Mouse (Mus musculus) urinary bladder, adult 2 months (tissue): ENCODE measurements around the gene Prdx2. TPM values are rescaled to one million over a fixed set of nuclear protein-coding genes. Genes with fewer than 3 reads are reported as not detected.

Experiments used
- DNase-seq: peaks from one replicate; pipeline ENCODE4 v3.0.0; 2022; ENCODE audit warnings: low spot score
- polyA plus RNA-seq: library from polyadenylated mRNA; depleted of rRNA; stranded (reverse); fragments of >200 nt; gene quantifications from 2 replicates; pipeline ENCODE4 v1.2.3, GENCODE M21; 2012

The Prdx2 gene
- polyA plus RNA-seq, 1 experiment, result 231 TPM

DNA sequence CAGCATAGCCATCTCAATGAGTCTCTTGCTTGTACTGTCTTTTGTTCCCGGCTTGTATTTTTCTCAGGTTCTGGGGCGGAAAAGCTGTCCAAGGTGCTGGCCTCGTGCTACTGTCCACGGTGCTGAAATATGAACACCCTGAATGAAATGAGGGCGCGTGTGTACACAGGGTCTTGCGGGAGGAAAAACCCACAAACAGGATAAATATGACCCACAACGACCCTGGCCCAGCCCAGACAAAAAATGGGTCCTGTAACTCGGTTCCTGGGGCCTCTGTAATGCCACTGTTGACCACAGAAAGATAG is 22.2 kb upstream of the Prdx2 start:
- no peak for DNase-seq

DNA sequence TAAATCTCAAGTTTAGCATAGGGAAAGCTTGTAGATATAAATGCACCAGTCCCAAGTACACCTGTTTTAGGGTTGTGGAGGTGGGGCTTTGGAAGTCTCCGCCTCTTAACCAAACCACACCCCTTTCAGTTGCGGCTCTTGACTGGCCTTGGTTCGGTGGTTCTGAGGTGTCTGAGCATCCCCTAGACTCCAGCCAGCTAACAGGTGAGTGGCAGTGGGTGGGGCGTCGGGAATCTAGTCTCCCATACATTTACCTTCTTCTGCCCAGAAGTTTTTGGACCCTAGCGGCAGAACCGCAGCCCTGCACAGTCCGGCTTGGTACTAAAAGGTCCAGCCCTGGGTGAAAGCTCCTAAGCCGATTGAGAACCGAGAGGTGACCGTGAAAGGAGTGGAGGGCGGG is 19.6 kb upstream of the Prdx2 start:
- no peak for DNase-seq

DNA sequence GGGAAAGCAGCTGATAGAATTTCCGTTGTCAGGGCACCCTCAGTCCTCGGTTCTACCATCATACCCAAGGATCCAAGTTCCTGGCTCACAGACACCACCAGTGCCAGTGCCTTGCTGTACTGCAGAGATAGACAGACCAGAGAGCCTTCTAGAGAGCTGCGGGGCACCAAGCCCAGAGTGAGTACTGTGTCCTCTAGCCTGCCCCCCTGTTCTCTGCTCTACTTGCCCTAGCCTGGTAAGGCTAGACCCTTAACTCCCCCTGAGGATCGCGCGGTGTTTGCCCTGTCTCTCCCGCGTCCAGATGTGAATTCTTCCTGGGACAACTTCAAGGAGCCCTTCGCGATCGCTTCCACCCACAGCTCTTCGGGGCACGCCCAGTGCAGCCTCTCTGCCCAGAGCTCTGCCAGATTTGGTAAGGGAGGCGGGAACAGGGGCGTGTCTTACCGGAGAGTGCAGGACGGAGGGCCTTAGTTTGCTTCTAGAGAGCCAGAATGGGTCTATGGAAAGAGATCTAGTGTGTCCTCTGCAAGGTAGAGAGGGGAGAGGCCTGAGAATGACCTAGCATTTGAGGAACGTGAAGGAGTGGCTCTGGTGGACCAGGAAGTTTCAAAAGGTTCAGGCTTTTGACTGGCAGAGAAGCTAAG is 16.7 kb upstream of the Prdx2 start:
- no peak for DNase-seq

DNA sequence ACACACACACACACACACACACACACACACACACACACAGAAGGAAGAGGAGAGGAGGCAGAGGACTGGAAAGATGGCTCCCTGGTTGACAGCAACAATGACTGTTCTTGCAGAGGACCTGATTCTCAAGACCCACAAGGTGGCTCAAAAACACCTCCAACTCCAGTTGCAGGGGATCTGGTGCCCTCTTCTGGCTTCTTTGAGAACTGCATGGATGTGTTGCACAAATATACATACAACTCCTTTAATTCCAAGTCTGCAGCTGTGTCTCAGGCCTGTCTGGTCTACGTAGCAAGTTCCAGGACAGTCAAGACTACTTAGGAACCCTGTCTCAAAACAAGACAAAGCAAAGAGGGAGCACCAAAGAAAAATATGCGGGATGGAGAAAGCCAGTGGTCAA is 12.6 kb upstream of the Prdx2 start:
- no peak for DNase-seq

DNA sequence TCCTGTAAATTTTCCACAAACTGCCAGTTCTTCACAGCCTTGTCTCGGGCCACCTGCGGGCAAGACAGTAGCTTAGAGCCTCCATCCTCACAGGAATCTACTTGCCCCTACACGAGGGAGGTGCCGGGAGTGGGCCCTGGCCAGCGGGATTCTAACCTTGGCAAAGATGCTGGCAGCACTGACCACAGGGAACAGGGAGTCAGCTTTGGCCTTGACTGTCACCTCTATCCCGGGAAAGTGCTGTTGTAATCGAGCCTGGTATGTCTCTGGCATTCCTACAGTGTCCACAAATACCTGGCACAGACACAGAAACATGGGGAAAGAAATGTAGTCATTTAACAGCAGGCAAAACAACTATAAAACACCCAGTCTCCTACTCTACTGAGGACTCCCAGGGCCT is 9.6 kb upstream of the Prdx2 start:
- DNase-seq, result no peak

DNA sequence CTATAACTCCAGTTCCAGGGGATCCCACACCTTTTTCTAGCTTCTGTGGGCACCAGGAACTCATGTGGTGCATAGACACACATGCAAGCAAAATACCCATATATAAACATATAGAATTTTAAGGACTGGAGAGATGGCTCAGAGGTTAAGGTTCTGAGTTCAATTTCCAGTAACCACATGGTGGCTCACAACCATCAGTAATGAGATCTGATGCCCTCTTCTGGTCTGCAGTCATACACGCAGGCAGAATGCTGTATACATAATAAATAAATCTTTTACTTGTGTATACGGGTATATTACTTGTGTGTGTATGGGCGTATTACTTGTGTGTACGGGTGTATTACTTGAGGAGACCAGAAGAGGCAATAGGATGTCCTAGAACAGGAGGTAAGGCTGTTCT is 5.4 kb upstream of the Prdx2 start:
- DNase-seq, result no peak

DNA sequence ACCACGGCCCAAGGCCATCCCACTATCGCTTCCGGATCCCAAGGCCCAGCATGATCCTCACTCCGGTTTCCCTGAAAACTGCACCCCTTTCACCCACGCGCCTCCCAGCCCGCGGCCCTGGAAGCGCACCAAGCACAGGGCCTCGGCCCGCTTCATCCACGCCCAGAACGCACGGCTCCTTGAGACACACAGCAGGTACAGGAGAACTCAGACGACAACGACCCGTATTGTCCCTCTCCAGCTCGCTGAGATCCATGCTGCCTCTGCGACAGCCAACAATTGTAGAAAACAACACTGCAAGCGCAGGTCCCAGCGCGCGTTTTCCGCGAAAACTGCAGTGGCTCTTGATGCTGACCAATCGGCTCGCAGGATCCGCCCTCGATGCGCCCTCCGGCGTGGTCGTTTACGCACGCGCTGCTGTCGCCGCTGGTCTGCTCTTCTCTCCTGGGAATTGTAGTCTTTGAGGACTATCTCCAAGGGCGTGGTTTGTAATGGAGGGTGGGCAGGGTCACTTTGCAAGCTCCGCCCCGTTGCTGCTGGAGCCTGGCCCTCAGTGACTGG is 3.6 kb upstream of the Prdx2 start:
- DNase-seq, result peak; percentile 67

DNA sequence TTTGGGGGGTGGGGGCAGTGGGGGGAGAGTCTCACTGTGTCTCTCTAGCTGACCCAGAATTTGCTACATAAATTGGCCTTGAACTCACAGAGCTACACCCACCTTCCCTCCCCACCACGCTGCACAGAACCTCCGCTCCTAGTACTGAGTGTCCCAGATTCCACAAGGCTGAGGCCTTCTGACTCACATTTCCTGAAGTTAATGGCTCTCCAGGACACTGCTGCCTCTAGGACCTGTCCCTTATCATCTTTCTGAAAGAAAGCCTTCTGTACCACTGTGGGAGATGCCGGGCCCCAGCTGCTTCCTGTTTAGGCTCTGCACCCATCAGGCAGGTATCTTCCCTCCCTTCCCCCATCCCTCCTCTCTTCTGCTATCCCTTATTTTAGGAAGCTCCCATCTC is 2.8 kb upstream of the Prdx2 start:
- no peak for DNase-seq

DNA sequence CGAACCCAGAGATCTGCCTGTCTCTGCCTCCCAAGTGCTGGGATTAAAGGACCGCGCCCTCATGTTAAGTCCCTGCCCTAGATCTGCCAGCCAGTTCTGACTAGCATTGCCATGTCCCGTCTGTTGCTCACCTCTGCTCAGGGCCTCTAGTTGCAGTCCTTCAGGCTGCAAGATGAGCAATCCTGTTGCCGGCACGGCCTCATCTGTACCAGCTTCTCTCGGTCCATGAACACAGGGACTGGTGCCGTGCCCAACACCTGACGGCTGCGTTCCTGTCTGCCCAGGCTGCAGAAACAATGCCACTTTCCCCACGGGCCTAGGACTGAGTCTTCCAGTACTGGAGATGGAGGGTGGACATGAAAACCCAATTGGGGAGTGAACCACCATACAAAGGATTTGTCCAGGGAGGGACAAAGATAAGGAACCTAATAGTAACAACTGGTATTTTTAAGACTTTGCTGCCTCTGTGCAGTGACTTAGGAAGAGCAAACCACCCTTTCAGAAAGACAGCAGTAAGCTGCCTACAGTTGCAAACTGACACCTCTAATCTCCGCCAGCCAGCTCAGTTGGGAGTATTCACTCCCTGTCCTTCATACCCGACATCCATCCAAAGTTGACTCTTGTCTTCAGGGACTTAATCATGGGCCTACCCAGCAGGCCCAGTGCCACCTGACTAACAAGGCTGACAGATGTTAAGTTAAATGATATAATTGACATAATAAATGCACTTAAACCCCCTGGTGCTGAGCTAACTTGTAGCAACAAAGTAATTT is 1.7 kb upstream of the Prdx2 start:
- DNase-seq, result no peak

DNA sequence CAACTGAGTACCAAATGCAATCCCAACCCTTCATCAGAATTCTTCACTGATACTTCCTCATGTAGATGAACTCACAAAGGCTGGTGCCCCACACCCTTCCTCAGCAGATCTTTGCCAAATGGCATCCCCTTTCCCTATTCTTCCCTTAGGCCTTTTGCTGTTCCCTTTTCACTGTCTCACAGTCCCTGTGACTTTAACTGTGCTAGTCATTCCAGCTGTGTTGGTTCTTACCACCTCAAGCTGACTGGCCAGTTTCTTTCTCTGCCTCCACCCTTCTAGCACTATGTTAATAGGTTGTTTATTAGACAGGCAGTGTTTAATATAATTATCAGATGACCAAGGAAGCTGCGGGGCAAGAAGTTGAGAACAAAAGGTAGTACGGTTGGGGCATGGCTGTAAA is 737 bp upstream of the Prdx2 start:
- DNase-seq, result no peak

DNA sequence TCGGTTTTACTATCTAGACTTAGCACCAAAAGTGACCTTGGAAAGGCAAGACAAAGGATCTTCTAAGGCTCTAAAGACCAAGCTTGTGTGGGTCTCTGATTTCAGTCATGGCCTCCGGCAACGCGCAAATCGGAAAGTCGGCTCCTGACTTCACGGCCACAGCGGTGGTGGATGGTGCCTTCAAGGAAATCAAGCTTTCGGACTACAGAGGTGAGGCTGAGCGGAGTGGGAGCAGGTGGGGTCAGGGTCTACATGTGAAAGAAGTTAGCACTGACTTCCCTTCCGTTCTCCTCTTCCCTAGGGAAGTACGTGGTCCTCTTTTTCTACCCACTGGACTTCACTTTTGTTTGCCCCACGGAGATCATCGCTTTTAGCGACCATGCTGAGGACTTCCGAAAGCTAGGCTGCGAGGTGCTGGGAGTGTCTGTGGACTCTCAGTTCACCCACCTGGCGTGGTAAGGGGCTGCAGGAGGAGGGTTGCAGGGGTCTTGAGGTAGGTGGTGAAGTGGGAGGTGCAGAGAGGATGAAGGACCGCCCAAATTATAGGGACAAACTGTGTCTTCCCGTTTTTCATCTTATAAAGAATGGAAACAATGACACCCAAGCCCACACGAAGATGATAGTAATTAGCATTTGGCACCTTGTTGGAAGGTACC is 876 bp downstream of the Prdx2 start:
- no peak for DNase-seq

DNA sequence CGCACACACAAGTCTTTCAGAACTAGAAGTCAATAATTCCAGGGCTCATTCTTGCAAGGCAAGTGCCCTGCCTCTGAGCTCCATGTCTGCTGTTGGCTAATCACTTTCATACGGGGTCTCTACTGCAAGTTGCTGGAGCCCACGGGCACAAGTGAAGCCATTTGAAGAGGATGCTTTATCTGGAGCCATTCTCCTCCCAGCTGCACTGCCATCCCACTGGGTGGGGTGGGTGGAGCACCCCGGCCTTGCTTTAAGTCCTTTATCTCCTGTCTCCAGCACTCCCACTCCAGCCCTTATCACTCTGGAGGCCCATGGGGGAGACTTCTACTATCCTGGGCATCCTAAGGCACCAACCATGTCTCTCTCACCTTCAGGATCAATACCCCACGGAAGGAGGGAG is 1.5 kb downstream of the Prdx2 start:
- no peak for DNase-seq

DNA sequence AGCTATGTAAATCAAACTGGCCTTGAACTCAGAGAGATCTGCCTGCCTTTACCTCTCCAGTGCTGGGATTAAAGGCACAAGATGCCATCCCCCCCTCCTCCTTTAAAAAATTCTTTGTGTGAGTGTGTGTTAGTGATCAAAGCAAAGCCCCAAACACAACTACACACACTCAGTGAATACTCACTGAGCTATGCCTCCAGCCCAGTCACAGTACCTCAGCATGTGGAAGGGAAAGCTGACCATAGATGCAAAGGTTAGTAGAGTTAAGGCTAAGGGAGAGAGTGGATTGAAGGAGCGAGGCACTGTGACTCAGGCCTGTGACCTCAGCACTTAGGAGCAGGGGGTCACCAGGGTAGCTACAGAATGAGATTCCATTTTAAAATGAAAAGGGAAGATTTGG is 3.7 kb downstream of the Prdx2 start:
- no peak for DNase-seq

DNA sequence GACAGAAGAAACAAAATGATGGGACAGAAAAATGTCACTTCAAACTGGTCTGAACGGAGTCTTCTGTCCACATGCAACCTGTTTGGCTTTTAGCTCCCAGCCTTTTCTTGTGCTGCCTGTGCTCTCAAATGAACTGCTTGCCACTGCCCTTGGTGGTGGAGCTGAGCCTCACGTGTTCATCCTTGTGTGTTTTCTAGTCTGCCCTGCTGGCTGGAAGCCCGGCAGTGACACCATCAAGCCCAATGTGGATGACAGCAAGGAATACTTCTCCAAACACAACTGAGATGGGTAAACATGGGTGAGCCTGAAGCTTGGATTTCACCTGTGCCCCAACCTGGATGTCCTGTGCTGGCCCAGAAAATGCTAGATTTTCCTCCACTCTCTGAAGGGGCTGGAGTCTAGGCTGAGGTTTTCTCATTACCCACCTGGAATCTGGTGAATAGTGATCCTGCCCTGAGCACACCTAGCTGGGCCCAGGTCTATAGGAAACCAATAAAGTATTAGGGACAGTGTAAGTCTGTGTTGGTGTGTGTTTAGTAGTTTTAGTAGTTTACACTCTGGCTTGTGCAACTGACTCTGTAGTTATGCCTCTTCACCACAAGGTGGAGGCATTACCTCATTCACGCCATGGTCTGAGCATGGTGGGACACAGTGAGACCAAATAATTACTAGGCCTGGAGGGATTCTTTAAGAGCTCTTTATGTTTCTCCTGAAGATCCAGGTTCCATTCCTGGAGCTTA is 4.6 kb downstream of the Prdx2 start:
- DNase-seq, result no peak

DNA sequence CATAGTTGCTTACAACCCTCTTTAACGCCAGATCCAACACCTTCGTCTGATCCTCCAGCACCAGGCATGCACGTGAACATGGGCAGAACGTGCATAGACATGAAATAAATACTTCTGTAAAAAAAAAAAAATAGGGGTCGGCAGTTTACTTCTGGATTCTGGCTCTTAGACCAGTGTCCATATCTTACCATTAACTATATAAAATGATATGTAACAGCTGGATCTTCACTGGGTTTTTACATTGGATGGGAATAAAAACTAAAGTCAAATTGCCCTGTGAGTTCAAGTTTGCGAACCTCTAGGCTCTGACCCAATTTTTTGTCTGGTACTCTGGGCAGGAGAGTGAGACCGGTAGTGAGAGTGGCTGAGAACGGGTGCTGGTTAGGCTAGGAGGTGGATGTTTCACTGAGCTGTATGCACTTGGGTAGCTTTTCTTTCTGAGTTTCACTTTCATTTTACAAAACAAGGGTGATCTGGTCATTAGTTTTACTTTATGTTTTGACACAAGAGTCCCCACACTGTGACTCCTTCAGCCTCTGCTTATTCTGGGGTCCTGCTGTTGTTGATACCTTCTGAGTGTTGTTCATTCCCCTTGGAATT is 5.3 kb downstream of the Prdx2 start:
- no peak for DNase-seq

DNA sequence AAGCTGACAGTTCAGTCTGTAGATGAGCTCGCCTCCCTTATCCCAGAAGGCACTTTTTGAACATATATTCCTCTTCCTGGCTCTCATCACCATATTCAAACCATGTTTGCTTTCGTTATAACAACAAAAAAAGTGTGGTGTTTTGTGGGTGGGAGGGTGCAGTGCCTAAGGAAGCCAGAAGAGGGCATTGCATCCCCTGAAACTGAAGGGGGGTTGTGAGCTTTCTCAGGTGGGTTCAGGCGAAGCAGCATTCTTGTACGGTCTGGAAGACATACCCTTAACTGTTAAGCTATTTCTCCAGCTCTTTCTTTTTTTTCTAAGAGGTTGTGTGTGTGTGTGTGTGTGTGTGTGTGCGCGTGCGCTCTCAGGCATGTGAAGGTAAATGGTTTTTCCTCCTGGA is 6.0 kb downstream of the Prdx2 start:
- DNase-seq, result no peak

DNA sequence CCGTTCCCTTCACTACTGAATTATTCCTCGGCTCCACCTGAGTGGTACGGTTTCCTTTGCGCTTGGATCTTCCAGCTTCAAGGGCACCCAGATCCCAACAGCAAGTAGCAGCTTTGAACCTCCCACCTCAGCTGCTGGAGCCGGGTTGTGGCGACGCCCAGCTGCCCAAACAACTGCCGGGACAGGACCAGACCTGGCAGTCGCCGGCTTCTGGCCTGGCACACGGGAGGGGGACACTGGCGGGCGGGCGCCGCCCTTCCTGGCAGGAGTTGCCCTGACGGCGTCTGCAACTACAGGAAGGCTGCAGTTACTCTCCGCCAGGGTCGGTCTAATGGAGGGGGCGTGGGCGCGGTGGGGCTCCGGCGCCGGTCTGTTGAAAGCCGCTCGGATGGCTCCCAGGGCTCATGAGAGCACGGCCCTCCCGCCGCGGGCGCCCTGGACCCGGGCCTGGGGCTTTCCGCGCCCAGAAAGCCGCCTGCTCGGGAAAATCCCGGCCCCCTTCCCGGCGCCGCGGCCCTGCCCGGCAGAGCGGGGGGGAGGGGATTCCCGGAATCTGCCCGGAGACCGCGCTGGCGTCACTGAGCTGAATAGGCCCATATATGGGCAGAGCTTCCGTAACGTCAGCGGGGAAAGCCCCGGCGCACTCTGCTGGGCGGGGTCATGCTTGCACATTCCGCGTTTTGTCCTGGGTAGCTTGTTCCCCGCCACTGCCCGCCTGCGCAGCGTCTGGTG is 6.8 kb downstream of the Prdx2 start:
- DNase-seq, result peak; percentile 95

DNA sequence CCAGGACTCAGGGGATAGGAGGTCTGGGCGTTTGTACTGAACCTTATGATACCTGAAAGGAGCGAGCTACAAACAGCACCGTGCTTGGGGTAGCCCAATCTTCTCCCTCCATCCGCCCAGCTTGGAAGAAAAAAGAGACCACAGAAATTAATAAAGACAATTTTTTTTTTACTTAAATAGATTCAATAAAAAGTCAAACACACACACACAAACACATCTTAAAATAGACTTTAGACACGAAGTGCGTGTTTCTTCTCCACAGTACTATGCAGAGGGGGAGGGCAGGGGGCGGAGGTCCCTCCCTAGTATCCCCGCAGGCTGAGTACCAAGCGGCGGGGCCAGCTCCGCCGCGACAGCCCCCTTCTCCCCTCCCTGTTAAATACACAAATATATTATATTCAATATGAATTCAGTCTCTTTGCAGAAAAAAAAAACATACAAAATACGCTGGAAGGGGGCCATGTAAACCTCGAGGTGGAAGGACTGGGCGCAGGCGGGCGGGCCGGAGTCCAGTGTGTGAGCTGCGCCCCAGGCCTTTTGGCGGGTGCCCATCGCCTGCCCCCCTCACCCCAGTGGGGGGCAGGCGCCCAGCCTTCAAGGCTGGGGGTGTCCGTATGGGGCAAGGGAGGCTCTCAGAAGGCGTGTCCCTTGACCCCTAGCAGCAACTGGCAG is 7.5 kb downstream of the Prdx2 start:
- DNase-seq, result no peak

DNA sequence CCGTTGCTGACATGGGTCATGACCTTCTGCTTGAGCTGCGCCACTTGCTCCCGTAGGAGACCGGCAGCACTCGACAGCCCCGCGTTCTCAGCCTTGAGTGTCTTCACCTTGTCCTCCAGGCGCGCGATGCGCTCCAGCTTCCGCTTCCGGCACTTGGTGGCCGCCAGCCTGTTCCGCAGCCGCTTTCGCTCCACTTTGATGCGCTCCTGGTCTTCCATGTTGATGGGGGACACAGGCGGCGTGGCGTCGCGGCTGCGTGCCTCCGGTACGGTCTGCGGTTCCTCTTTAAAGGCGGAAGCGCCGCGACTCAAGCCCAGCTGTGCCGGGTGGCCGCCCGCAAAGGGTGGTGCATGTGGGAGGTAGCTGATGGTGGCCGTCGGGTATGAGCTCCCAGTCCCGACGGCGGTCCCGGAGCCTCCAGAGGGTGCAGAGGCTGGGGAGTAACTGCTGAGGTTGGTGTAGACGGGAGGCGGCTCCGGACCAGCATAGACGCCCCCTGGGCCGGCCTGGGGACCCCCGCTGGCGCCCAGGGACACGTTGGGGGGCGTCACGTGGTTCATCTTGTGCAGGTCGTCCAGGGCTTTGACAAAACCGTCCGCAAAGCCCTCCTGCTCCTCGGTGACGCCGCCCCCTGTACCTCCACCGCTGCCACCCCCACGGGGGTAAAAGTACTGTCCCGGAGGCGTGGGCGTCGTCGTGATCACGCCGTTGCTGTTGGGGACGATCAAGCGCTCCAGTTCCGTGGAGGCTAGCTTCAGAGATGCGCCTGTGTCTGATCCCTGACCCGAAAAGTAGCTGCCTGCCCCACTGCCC is 8.3 kb downstream of the Prdx2 start:
- peak; percentile 70 for DNase-seq
